Mouse (Mus musculus): ENCODE measurements around the gene Bscl2.
"Not testable (repeated sequence)": the region's sequence is repeated elsewhere in the genome, so short reads cannot be mapped to it uniquely, and the experiment has no call there.

Bscl2 gene

GRCm38 (mm10) chr19:8872266-8872840, 35.1 kb downstream of the Bscl2 start:
- no peak for DNase-seq

- DNase-seq = no peak
Measured at GRCm38 (mm10) chr19:8875031-8875430, 37.8 kb downstream of the Bscl2 start.

GRCm38 (mm10) chr19:8880311-8881033, 43.2 kb downstream of the Bscl2 start, which contains the start of gene Uqcc3:
Gene Uqcc3 (minus strand): TSS chr19:8880923.
- DNase-seq = peak; percentile 92

- DNase-seq = no peak
Measured at GRCm38 (mm10) chr19:8881034-8881392, 43.7 kb downstream of the Bscl2 start.

GRCm38 (mm10) chr19:8883616-8884015, 46.3 kb downstream of the Bscl2 start, which contains the start of the genes Lbhd1 and Gm49403:
Gene Lbhd1 (plus strand): TSS chr19:8883732.
Gene Gm49403 (plus strand): TSS chr19:8883930.
- no peak for DNase-seq

GRCm38 (mm10) chr19:8886916-8887584, 49.8 kb downstream of the Bscl2 start:
- no peak for DNase-seq

- DNase-seq = no peak
Measured at GRCm38 (mm10) chr19:8887585-8888463, 50.6 kb downstream of the Bscl2 start.

GRCm38 (mm10) chr19:8888511-8889385, 51.5 kb downstream of the Bscl2 start, which contains the start of the genes 1810009A15Rik and Gm49416:
Gene 1810009A15Rik (plus strand): TSS chr19:8888853.
Gene Gm49416 (plus strand): TSS chr19:8888926.
- peak; percentile 96 for DNase-seq

GRCm38 (mm10) chr19:8892829-8893766, 55.8 kb downstream of the Bscl2 start, which contains the start of gene Ints5:
Gene Ints5 (plus strand): TSS chr19:8893005.
- peak; percentile 86 for DNase-seq

GRCm38 (mm10) chr19:8895397-8895960, 58.2 kb downstream of the Bscl2 start:
- no peak for DNase-seq

- not testable (repeated sequence) for DNase-seq
Measured at GRCm38 (mm10) chr19:8896231-8896630, 59.0 kb downstream of the Bscl2 start.

GRCm38 (mm10) chr19:8897211-8897864, 60.1 kb downstream of the Bscl2 start:
- peak; percentile 30 for DNase-seq

GRCm38 (mm10) chr19:8897865-8898495, 60.7 kb downstream of the Bscl2 start, which contains the start of gene Ganab:
Gene Ganab (plus strand): TSS chr19:8898071.
- DNase-seq = peak; percentile 98
